Mouse (Mus musculus): ENCODE results near the gene Ets2. TPM values are rescaled to one million over a fixed set of nuclear protein-coding genes. Genes with fewer than 3 reads are reported as not detected.

Ets2 gene
- polyA plus RNA-seq, 1 experiment from 2014 or later: 32.6 TPM

DNA sequence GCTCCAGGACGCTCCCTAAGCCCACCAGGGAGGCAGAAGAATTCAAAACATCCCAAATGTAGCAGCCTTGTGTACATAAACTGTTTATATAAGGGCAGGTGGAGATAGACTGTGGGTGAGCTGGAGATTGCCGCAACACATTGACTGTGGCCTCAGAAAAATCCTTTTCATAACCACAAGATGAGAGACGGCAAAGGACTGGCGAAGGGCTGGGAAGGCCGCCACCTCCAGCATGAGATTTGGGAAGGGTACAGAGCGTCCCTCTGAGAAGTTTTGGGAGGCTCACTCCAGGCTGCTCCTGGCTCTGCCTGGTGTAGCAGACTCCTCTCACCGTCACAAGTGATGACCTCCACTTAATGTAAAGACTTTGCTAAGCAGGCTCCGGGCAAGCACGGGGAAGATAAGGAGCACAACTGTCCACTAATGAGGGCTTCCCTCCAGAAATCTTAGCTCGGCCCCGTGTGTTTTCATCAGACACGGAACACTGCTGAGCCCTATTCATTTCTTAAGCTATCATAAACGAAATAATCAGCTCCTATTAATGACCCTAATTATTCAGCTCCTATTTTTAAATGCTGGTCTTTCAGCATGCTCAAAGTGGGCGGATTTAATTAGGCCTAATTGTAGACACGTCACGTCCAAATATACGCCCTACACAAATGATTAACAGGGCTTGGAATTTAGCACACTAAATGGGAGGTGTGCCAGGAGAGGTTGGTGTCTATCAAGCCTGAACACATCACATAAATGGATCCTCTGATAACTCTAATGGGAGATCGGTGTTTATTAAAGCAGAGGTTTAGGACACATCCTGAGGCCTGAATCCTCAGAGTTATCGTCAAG, 33.5 kb upstream of the Ets2 start:
- no peaks in the 10 kb centered on the region for H3K36me3 ChIP-seq (replicated peaks)
- H3K9me3 ChIP-seq: no peaks in the 10 kb centered on the region
- WGBS: 60% methylated on average over 19 of the region's 19 CpGs
- DNase-seq (ENCODE audit: low spot score): no peak
- peaks cover 38% of the 10 kb centered on the region for H3K4me1 ChIP-seq
- no peak overlapping the region for H3K27ac ChIP-seq (replicated peaks)
- peaks cover 7% of the 10 kb centered on the region; the same call in 1 of the 2 replicates for H3K27me3 ChIP-seq (replicated peaks; ENCODE audit: low read depth, poor library complexity, severe bottlenecking)
- H3K4me3 ChIP-seq: no peak overlapping the region

GRCm38 (mm10) chr16:95674452-95674921, 27.4 kb upstream of the Ets2 start:
- H3K4me1 ChIP-seq: peaks cover 23% of the 10 kb centered on the region
- H3K27me3 ChIP-seq (replicated peaks; ENCODE audit: low read depth, poor library complexity, severe bottlenecking): no peaks in the 10 kb centered on the region
- H3K27ac ChIP-seq (replicated peaks): peak overlapping the region; percentile 71
- 43% methylated on average over 5 of the region's 5 CpGs for WGBS
- peak; percentile 35 for DNase-seq (ENCODE audit: low spot score)
- no peaks in the 10 kb centered on the region for H3K36me3 ChIP-seq (replicated peaks)
- no peak overlapping the region for H3K4me3 ChIP-seq
- no peaks in the 10 kb centered on the region for H3K9me3 ChIP-seq

DNA sequence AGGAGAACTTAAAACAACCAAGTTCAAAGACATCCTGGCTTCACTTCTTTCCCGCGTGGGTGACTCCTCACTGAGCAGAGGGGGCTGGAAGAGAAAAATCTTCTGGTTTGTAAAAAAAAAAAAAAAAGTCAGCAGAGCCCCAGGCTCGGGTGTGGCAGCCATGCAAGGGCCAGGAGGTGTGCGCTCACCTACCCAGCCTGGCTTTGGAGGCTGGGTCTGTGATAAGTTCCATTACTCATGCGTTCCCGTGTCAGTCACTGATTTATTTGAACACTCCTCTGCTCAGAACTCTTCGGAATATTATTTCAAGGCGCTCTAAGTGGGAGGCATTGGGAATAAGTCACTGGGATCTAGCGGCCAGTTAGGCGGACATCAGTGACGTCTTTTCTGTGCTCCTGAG, 26.7 kb upstream of the Ets2 start:
- Histone ChIP-seq H3K27ac (replicated peaks) (peak overlapping the region; percentile 37), H3K4me3 (no peak overlapping the region), H3K9me3 (no peaks in the 10 kb centered on the region), H3K4me1 (peaks cover 23% of the 10 kb centered on the region), H3K27me3 (replicated peaks; ENCODE audit: low read depth, poor library complexity, severe bottlenecking) (no peaks in the 10 kb centered on the region), H3K36me3 (replicated peaks) (no peaks in the 10 kb centered on the region)
- 72% methylated on average over 11 of the region's 11 CpGs for WGBS
- no peak for DNase-seq (ENCODE audit: low spot score)

DNA sequence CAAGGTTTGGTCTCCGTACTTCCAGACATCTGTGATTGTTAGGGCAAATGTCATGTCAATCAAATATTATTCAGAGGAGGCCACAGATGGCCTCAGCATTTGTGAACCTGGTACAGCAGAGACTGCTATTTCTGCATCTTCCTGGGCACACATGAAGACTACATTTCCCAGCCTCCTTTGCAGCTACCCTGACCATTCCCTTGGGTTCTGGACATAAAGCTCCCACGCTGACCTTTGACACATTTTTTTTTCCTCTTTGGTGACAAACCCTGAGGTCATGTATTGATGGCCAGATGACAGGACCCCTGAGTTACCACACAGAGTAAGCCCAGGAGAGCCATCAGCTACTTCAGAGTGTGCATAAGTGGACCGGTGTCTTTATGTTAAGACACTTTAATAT, 25.2 kb upstream of the Ets2 start:
- WGBS: 64% methylated on average over 3 of the region's 3 CpGs
- no peaks in the 10 kb centered on the region for H3K27me3 ChIP-seq (replicated peaks; ENCODE audit: low read depth, poor library complexity, severe bottlenecking)
- no peak for DNase-seq (ENCODE audit: low spot score)
- H3K27ac ChIP-seq (replicated peaks): no peak overlapping the region
- peaks cover 23% of the 10 kb centered on the region for H3K4me1 ChIP-seq
- H3K9me3 ChIP-seq: no peaks in the 10 kb centered on the region
- no peaks in the 10 kb centered on the region for H3K36me3 ChIP-seq (replicated peaks)
- no peak overlapping the region for H3K4me3 ChIP-seq

DNA sequence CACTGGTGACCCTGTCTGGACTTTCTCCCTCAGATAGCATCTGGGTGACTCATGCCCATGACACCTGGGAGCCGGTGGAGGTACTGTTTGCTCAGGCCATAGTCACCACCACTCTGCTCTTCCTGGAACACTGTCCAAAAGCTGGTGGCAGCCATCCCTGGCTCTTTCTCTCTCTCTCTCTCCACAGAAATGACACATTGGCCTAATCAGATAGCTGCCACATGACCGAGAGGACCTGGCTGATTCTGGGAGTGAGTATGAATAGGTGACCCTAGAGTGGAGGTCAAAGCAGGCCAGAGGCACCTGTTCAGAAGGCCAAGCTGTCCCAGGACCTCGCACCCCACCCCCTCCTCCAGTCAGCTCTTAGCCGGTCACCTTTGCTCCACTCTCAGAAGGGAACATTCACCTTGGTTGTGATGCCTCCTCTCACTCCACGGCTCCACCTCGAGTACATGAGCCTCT, 19.4 kb upstream of the Ets2 start:
- no peak for DNase-seq (ENCODE audit: low spot score)
- H3K27ac ChIP-seq (replicated peaks): no peak overlapping the region
- WGBS: 87% methylated on average over 6 of the region's 6 CpGs

GRCm38 (mm10) chr16:95685807-95686206, 16.1 kb upstream of the Ets2 start:
- Histone ChIP-seq H3K4me3 (no peak overlapping the region), H3K36me3 (replicated peaks) (no peaks in the 10 kb centered on the region), H3K27me3 (replicated peaks; ENCODE audit: low read depth, poor library complexity, severe bottlenecking) (no peaks in the 10 kb centered on the region), H3K9me3 (no peaks in the 10 kb centered on the region), H3K27ac (replicated peaks) (no peak overlapping the region), H3K4me1 (peaks cover 19% of the 10 kb centered on the region)
- WGBS: 52% methylated on average over 2 of the region's 2 CpGs
- DNase-seq (ENCODE audit: low spot score): no peak

More for the DNA sequence above, 19.4 kb upstream of the Ets2 start:
- Histone ChIP-seq H3K4me1 (peaks cover 19% of the 10 kb centered on the region), H3K9me3 (no peaks in the 10 kb centered on the region), H3K4me3 (no peak overlapping the region), H3K36me3 (replicated peaks) (no peaks in the 10 kb centered on the region), H3K27me3 (replicated peaks; ENCODE audit: low read depth, poor library complexity, severe bottlenecking) (no peaks in the 10 kb centered on the region)

GRCm38 (mm10) chr16:95686246-95686645, 15.6 kb upstream of the Ets2 start:
- 71% methylated on average over 6 of the region's 6 CpGs for WGBS
- no peak overlapping the region for H3K4me3 ChIP-seq
- no peaks in the 10 kb centered on the region for H3K27me3 ChIP-seq (replicated peaks; ENCODE audit: low read depth, poor library complexity, severe bottlenecking)
- no peak overlapping the region for H3K27ac ChIP-seq (replicated peaks)
- no peaks in the 10 kb centered on the region for H3K9me3 ChIP-seq
- peaks cover 19% of the 10 kb centered on the region for H3K4me1 ChIP-seq
- no peaks in the 10 kb centered on the region for H3K36me3 ChIP-seq (replicated peaks)
- no peak for DNase-seq (ENCODE audit: low spot score)

DNA sequence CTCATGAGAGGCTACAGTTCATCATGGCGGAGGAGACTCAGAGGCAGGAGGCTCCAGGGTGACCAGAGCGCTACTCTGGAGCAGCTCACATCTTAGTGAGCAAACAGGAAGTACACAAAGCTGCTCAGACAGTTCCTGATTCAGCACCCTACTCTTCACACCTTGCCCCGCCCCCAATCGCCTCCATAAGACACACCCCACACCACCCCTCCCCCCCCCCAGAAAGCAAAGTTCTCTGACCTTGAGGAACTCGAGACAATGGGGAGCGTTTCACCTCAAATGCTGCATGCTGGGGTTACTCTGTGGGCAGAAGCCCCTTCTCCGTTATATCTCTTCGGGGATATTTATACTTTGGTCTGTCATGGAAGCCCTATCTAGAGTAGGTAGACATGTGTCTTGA, 15.0 kb upstream of the Ets2 start:
- Histone ChIP-seq H3K4me3 (no peak overlapping the region), H3K4me1 (peaks cover 19% of the 10 kb centered on the region), H3K36me3 (replicated peaks) (no peaks in the 10 kb centered on the region), H3K27me3 (replicated peaks; ENCODE audit: low read depth, poor library complexity, severe bottlenecking) (no peaks in the 10 kb centered on the region), H3K27ac (replicated peaks) (no peak overlapping the region), H3K9me3 (no peaks in the 10 kb centered on the region)
- 90% methylated on average over 8 of the region's 8 CpGs for WGBS
- no peak for DNase-seq (ENCODE audit: low spot score)

- Histone ChIP-seq H3K36me3 (replicated peaks) (no peaks in the 10 kb centered on the region), H3K9me3 (no peaks in the 10 kb centered on the region), H3K27me3 (replicated peaks; ENCODE audit: low read depth, poor library complexity, severe bottlenecking) (no peaks in the 10 kb centered on the region), H3K27ac (replicated peaks) (no peak overlapping the region), H3K4me1 (peaks cover 16% of the 10 kb centered on the region), H3K4me3 (no peak overlapping the region)
- no peak for DNase-seq (ENCODE audit: low spot score)
- 75% methylated on average over 4 of the region's 4 CpGs for WGBS
Observed at GRCm38 (mm10) chr16:95688010-95688409, 13.9 kb upstream of the Ets2 start.

- Histone ChIP-seq H3K4me1 (peaks cover 20% of the 10 kb centered on the region; the same call in 1 of the 2 replicates), H3K27me3 (replicated peaks; ENCODE audit: low read depth, poor library complexity, severe bottlenecking) (0 out of 2 replicates have a peak, but pooled peaks cover 6% of the 10 kb centered on the region)
- 54% methylated on average over 6 of the region's 6 CpGs for WGBS
Observed at GRCm38 (mm10) chr16:95696599-95696998, 5.3 kb upstream of the Ets2 start.

DNA sequence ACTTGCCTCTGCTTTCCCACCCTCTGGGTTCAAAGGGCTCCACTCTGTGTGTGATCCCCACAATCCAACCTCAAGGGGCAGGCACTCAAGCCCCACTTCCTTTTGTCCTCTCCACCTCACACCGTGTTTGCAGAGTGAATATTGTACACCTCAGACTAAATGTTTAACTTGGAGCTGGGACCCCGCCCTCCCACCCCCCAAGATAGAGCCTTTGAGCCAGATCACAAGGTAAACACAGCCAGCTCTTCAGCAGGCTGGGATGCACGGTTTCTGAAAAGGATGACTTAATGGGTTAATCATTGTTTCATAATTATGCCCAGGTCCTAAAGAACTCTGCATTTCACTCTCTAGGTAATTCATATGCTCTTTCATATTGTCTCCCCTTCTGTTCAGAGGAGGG, 2.2 kb upstream of the Ets2 start:
- WGBS: 65% methylated on average over 3 of the region's 3 CpGs
- H3K4me1 ChIP-seq: peaks cover 45% of the 10 kb centered on the region

More at GRCm38 (mm10) chr16:95696599-95696998, 5.3 kb upstream of the Ets2 start:
- DNase-seq (ENCODE audit: low spot score): no peak
- 0 out of 2 replicates have a peak overlapping the region, but pooled peaks have one; percentile 19 for H3K27ac ChIP-seq (replicated peaks)
- H3K36me3 ChIP-seq (replicated peaks): no peaks in the 10 kb centered on the region
- no peaks in the 10 kb centered on the region for H3K9me3 ChIP-seq
- H3K4me3 ChIP-seq: no peak overlapping the region

GRCm38 (mm10) chr16:95700224-95700623, 1.7 kb upstream of the Ets2 start:
- H3K27ac ChIP-seq (replicated peaks): no peak overlapping the region
- peaks cover 46% of the 10 kb centered on the region for H3K4me1 ChIP-seq
- H3K4me3 ChIP-seq: no peak overlapping the region
- H3K9me3 ChIP-seq: no peaks in the 10 kb centered on the region
- no peaks in the 10 kb centered on the region for H3K36me3 ChIP-seq (replicated peaks)
- WGBS: 78% methylated on average over 7 of the region's 7 CpGs
- no peak for DNase-seq (ENCODE audit: low spot score)
- 0 out of 2 replicates have a peak, but pooled peaks cover 6% of the 10 kb centered on the region for H3K27me3 ChIP-seq (replicated peaks; ENCODE audit: low read depth, poor library complexity, severe bottlenecking)

More for the DNA sequence above, 2.2 kb upstream of the Ets2 start:
- H3K4me3 ChIP-seq: no peak overlapping the region
- H3K9me3 ChIP-seq: no peaks in the 10 kb centered on the region
- no peak for DNase-seq (ENCODE audit: low spot score)
- H3K27ac ChIP-seq (replicated peaks): no peak overlapping the region
- H3K36me3 ChIP-seq (replicated peaks): no peaks in the 10 kb centered on the region
- 0 out of 2 replicates have a peak, but pooled peaks cover 6% of the 10 kb centered on the region for H3K27me3 ChIP-seq (replicated peaks; ENCODE audit: low read depth, poor library complexity, severe bottlenecking)
